Mouse (Mus musculus): ENCODE measurements at regions not wholly inside any gene's neighbourhood (a gene's known extent, or its start where the extent isn't known, plus 50 kb on each side); places are given as distances from the start of the nearest gene placed in this dataset.

DNA sequence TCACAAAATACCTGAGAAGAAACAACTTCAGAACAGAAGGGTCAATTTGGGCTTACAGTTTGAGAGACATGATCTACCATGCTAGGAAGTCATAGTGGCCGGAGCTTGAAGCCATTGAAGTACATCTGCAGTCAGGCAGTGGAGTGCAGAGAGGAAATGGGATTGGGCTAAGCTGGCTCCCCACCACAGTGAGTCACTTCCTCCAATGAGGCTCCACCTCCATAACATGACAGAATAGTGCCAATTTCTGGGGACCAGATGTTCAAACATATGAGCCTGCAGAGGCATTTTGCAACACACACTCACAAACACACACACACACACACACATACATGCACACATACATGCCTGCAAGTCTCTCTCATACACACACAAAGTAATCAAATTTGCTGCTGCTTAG lies 93.7 kb upstream of the Ppp1r26 start:
- no peak for DNase-seq

GRCm38 (mm10) chr2:28362199-28362598 lies 84.4 kb upstream of the Ppp1r26 start:
- no peak for DNase-seq

DNA sequence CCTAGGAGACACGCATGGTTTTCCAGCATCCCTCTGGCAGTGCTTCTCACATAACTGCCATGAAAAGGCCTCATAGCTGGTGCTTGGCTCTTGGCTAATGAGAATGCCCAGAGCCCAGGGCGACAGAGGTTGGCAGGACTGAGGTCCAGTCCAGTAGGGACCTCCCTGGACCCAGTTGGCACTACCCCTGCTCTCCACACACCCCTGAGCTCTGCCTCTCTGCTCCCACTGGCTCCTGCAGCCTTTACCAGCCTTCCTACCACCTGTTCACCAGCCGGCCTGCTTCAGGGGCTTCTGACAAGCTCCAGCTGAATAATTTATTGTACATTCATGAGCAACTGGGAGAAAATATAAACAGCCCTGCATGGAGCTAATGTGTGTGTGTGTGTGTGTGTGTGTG lies 82.0 kb upstream of the Ppp1r26 start:
- DNase-seq, result no peak

GRCm38 (mm10) chr2:28365756-28366155 lies 80.8 kb upstream of the Ppp1r26 start:
- no peak for DNase-seq

DNA sequence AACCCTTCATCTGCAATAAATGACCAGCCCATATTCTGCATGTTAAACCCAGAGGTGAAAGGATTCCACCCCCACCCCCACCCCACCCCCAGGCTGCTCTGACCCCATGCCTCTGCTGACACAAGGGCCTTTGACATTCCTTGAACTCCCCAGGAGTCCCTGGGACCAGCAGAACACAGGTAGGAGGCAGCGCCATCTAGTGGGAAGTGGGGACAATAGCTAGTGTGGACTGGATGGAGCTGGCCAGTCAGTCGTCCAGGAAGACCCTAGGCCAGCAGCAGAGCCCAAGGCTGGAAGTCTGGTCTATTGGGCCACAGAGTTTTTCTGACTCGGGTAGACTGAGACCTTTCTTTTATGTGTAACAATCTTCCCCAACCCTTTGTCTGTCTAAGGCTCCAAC lies 71.8 kb upstream of the Ppp1r26 start:
- DNase-seq, result peak; percentile 77

DNA sequence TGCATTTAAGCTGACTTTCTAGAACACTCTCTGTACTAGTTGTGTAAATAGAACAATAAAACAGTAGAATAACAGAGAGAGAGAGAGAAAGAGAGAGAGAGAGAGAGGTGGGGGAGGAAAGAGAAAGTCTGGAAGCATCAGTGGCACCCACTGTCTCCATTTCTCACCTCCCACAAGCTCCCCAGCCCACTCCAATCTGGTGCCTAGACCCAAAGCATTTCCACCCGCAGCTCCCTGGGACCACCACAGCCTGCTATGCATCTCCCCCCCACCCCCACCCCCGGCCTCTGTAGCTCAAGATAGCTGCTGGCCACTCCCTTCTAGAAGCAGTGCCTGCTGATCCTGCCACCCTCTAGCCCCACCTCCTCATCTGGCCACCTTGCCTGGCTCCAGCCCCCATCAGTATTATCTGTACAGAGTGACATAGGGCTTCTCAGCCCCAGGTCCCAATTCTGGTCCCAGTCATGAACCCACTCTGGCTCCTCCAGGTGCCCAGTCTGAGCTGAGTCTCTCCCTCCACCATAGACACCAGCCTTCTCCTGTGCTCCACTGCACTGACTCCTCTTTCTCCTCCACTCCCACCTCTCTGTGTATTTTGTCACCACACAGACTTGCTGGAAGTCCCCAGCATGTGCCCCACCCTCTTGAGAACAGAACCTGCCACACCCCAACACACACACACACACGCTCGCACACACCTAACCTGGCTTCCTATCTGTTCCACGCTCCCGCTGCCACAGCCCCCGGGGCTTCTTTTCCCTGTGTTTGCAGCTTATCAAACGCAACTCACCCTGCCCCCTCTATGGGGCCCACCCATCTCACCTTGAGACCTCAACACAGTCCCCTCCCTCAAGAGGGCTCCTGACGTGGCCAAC lies 68.4 kb upstream of the Ppp1r26 start:
- no peak for DNase-seq

DNA sequence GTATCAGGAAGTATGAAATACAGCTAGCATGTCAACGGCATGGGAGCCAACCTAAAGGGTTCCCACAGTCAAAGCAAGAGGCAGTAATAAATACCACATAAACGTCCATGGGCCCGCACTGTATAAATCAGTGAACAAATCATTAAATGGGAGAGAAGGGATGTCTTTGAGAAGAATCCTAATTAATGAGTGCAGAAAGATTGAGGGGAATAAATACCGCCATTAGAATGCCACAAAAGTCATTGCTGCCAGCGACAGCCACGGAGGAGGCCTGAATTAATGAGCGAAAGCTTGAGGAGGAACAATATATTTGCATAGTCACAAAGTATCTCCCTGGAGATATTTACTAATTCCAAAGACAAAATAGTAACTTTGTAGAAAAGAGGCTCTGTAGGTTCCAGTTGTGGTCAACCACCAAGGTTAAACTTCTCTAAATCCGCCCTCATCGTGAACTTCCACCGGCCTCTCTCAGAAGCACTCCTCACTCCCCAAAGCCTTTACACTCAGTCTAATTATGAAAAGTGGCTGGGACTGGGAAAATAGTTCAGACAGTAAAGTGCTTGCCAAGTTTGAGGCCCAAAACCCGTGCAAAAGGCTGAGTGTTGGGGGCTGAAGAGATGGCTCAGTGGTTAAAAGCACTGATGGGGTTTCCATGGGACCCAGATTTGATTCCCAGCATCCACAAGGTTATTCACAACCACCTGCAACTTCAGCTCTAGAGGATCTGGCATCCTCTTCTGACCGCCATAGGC lies 64.4 kb upstream of the Ppp1r26 start:
- DNase-seq, result no peak

- peak; percentile 41 for DNase-seq
These were observed 61.7 kb upstream of the Ppp1r26 start for GRCm38 (mm10) chr2:28384875-28385274.

DNA sequence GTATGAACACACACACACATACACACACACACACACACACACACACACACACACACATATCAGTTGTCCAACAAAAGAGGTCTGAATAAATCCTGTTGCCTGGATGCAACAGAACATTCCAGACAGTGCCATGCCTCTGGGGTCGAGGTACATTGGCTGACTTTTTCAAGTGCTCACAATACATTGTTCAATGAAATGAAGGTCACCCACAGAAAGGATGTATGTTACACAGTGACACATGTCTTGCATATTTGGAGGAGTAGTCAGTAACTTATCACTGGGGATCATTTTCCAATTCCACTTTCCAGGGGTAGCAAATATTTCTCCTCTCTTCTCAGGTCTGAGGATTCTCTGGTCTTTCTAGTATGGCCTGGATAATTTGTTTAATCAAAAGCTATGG lies 59.8 kb upstream of the Ppp1r26 start:
- DNase-seq, result no peak

- peak; percentile 63 for DNase-seq
These were observed 59.2 kb upstream of the Ppp1r26 start for GRCm38 (mm10) chr2:28387422-28387836.

DNA sequence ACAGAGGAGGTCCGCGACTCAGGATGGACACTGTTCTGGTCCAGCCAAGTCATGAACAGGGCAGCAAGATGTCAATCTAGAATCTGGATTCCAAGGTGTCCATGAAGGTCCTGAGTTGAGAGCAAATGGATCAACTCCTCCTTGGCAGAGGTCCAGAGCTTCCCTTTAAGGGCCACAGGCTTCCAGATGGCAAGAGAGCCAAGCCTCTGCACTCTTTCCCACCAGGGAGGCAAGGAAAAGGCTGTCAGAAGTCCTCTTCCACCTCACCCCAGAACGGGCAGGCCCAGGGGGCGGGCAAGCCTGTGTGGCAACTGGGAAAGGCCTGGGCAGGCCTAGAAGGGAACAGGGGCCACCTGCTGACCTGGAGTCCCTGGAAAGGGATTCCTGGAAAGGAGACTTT lies 58.7 kb upstream of the Ppp1r26 start:
- no peak for DNase-seq

GRCm38 (mm10) chr2:28389703-28390102 lies 56.9 kb upstream of the Ppp1r26 start:
- DNase-seq, result no peak

- no peak for DNase-seq
These were observed 51.2 kb upstream of the Ppp1r26 start for GRCm38 (mm10) chr2:28395391-28395790.

Measured in embryo, embryonic 11 days (tissue).